Mouse (Mus musculus) small intestine, adult 2 months (tissue): ENCODE measurements at regions not wholly inside any gene's neighbourhood (a gene's known extent, or its start where the extent isn't known, plus 50 kb on each side); places are given as distances from the start of the nearest gene placed in this dataset.
"Not testable (repeated sequence)": the region's sequence is repeated elsewhere in the genome, so short reads cannot be mapped to it uniquely, and the experiment has no call there.

ENCODE experiments used
- CTCF ChIP-seq: fragments of 200-500 bp; IDR thresholded peaks from 2 replicates; pipeline ENCODE4 v1.5.1; 2012; ENCODE audit warnings: low read depth, mild to moderate bottlenecking, control low read depth, inconsistent platforms, low read length, moderate library complexity, mixed read lengths; ENCODE audit not compliant: insufficient replicate concordance, insufficient read length; ENCODE audit errors: extremely low read depth
- POLR2A ChIP-seq: fragments of 200-500 bp; IDR thresholded peaks from 2 replicates; pipeline ENCODE4 v1.6.1; 2012; ENCODE audit warnings: low read depth, mild to moderate bottlenecking, control low read depth, inconsistent platforms, low read length, moderate library complexity

- TF ChIP-seq CTCF, POLR2A: not testable (repeated sequence)
Measured at GRCm38 (mm10) chr17:13504827-13505268, 150.5 kb downstream of the Tcp10c start.
